Mouse (Mus musculus) heart, postnatal 0 days (tissue): ENCODE measurements around the gene Xpnpep1.

ENCODE experiments used
- CTCF ChIP-seq: IDR thresholded peaks from 2 replicates; pipeline ENCODE4 v1.5.1; 2016; ENCODE audit warnings: antibody characterized with exemption, control low read depth, low read depth
- EP300 ChIP-seq: IDR thresholded peaks from 2 replicates; pipeline ENCODE4 v1.6.1; 2016; ENCODE audit warnings: antibody characterized with exemption, low read depth

DNA sequence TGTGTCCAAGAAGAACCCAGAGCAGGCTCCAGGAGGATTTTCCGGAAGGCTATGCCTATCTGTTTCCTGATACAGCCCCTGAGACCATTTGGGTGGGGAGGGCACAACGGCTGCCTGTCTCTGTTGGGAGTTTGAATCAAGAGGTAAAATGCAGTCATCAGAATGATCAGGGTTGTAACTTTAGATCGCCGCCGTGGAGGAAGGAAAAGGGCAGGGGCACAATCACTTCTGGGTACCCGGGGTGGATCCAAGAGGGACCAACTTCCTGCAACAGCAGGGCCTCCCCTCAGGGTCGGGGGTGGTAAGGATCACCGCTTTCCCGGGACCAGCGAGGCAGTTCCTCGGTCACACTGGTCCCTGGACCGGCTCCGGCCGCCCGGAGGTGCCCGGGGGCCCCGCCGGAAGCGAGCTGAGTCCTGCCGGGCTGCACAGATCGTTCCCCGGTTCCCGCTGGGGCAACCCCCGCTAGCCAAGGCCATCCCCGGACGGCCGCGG is 2.0 kb downstream of the Xpnpep1 start:
- TF ChIP-seq CTCF (no peak), EP300 (no peak)
